Mouse (Mus musculus): ENCODE results near the gene Setd2.
A peak's percentile ranks its signal among the peaks of the same experiment; 100 is the strongest.

Setd2 gene

GRCm38 (mm10) chr9:110532538-110533291, at the start of gene Setd2:
TSS of gene Setd2 (plus strand) at chr9:110532597.
- peak; percentile 79 for DNase-seq

GRCm38 (mm10) chr9:110488841-110489240, 43.6 kb upstream of the Setd2 start:
- no peak for DNase-seq

GRCm38 (mm10) chr9:110490913-110491312, 41.5 kb upstream of the Setd2 start:
- peak; percentile 3 for DNase-seq

- no peak for DNase-seq
Observed at GRCm38 (mm10) chr9:110525737-110526136, 6.7 kb upstream of the Setd2 start.

- DNase-seq = no peak
Observed at GRCm38 (mm10) chr9:110529002-110529737, 3.2 kb upstream of the Setd2 start.

- DNase-seq = no peak
Observed at GRCm38 (mm10) chr9:110530650-110531049, 1.7 kb upstream of the Setd2 start.

GRCm38 (mm10) chr9:110531151-110531791, 1.1 kb upstream of the Setd2 start:
- DNase-seq = no peak

GRCm38 (mm10) chr9:110531914-110532489, 395 bp upstream of the Setd2 start:
- peak; percentile 97 for DNase-seq

GRCm38 (mm10) chr9:110533645-110534044, 1.2 kb downstream of the Setd2 start:
- DNase-seq = no peak

- no peak for DNase-seq
Observed at GRCm38 (mm10) chr9:110535114-110535513, 2.7 kb downstream of the Setd2 start.

GRCm38 (mm10) chr9:110536636-110537035, 4.2 kb downstream of the Setd2 start:
- no peak for DNase-seq

GRCm38 (mm10) chr9:110538511-110538910, 6.1 kb downstream of the Setd2 start:
- DNase-seq = no peak

GRCm38 (mm10) chr9:110541988-110542387, 9.6 kb downstream of the Setd2 start:
- no peak for DNase-seq

- DNase-seq = no peak
Observed at GRCm38 (mm10) chr9:110548261-110548660, 15.9 kb downstream of the Setd2 start.

GRCm38 (mm10) chr9:110568309-110568708, 35.9 kb downstream of the Setd2 start:
- no peak for DNase-seq

- DNase-seq = no peak
Observed at GRCm38 (mm10) chr9:110582161-110582560, 49.8 kb downstream of the Setd2 start.

GRCm38 (mm10) chr9:110583521-110583920, 51.1 kb downstream of the Setd2 start:
- DNase-seq = no peak

- no peak for DNase-seq
Observed at GRCm38 (mm10) chr9:110611471-110611870, 79.1 kb downstream of the Setd2 start.

GRCm38 (mm10) chr9:110617081-110617480, 84.7 kb downstream of the Setd2 start:
- DNase-seq = no peak

GRCm38 (mm10) chr9:110620180-110620579, 87.8 kb downstream of the Setd2 start:
- DNase-seq = no peak

- DNase-seq = no peak
Observed at GRCm38 (mm10) chr9:110620685-110621084, 88.3 kb downstream of the Setd2 start.

GRCm38 (mm10) chr9:110622621-110623219, 90.3 kb downstream of the Setd2 start:
- DNase-seq = no peak

Measured in kidney, postnatal 14 days (tissue).